Mouse (Mus musculus) neutrophil, adult 5-6 weeks (primary cell): ENCODE measurements at regions not wholly inside any gene's neighbourhood (a gene's known extent, or its start where the extent isn't known, plus 50 kb on each side); places are given as distances from the start of the nearest gene placed in this dataset.

ENCODE experiments used
- ATAC-seq: fragments of 151-379, 151-347 bp; 2 replicates; pipeline ENCODE4 v1.8.0; 2017; ENCODE audit warnings: mild to moderate bottlenecking, moderate TSS enrichment; ENCODE audit not compliant: insufficient number of reproducible peaks, poor library complexity, low FRiP score, severe bottlenecking; ENCODE audit errors: extremely low read depth

- no peak for ATAC-seq
These were observed 368.4 kb downstream of the Cd83 start for GRCm38 (mm10) chr13:44152806-44153613.

GRCm38 (mm10) chr13:44153784-44154183, 369.2 kb downstream of the Cd83 start:
- ATAC-seq = no peak

- no peak for ATAC-seq
These were observed 371.4 kb downstream of the Cd83 start for GRCm38 (mm10) chr13:44155956-44156355.

- no peak for ATAC-seq
These were observed 372.0 kb downstream of the Cd83 start for GRCm38 (mm10) chr13:44156546-44156945.

- no peak for ATAC-seq
These were observed 372.7 kb downstream of the Cd83 start for GRCm38 (mm10) chr13:44157236-44157635.

GRCm38 (mm10) chr13:44158364-44158763, 373.8 kb downstream of the Cd83 start:
- no peak for ATAC-seq

GRCm38 (mm10) chr13:44159346-44159745, 374.8 kb downstream of the Cd83 start:
- no peak for ATAC-seq

GRCm38 (mm10) chr13:44164746-44165145, 380.2 kb downstream of the Cd83 start:
- no peak for ATAC-seq

- ATAC-seq = no peak
These were observed 382.6 kb downstream of the Cd83 start for GRCm38 (mm10) chr13:44167186-44167585.

GRCm38 (mm10) chr13:44168186-44168585, 383.6 kb downstream of the Cd83 start:
- no peak for ATAC-seq

GRCm38 (mm10) chr13:44171639-44172038, 387.1 kb downstream of the Cd83 start:
- no peak for ATAC-seq

GRCm38 (mm10) chr13:44172701-44173100, 388.1 kb downstream of the Cd83 start:
- no peak for ATAC-seq

- no peak for ATAC-seq
These were observed 389.7 kb downstream of the Cd83 start for GRCm38 (mm10) chr13:44174236-44174635.

- no peak for ATAC-seq
These were observed 390.9 kb downstream of the Cd83 start for GRCm38 (mm10) chr13:44175300-44176036.

- ATAC-seq = no peak
These were observed 391.5 kb downstream of the Cd83 start for GRCm38 (mm10) chr13:44176121-44176520.

- ATAC-seq = no peak
These were observed 393.4 kb downstream of the Cd83 start for GRCm38 (mm10) chr13:44178006-44178405.

- ATAC-seq = no peak
These were observed 395.8 kb downstream of the Cd83 start for GRCm38 (mm10) chr13:44180384-44180783.

GRCm38 (mm10) chr13:44182544-44183191, 398.1 kb downstream of the Cd83 start:
- ATAC-seq = no peak

GRCm38 (mm10) chr13:44195365-44195764, 410.8 kb downstream of the Cd83 start:
- ATAC-seq = no peak

GRCm38 (mm10) chr13:44206042-44206441, 421.5 kb downstream of the Cd83 start:
- no peak for ATAC-seq
